Mouse (Mus musculus) liver, embryonic 15.5 days (tissue): ENCODE measurements around the gene Fbxl5. TPM values are rescaled to one million over a fixed set of nuclear protein-coding genes. Genes with fewer than 3 reads are reported as not detected.

ENCODE experiments used
- ATAC-seq: fragments of 200-750 bp; cut with Nextera tagmentation; 2 replicates; pipeline ENCODE4 v1.8.0; 2017; ENCODE audit warnings: moderate number of reproducible peaks, mild to moderate bottlenecking, moderate library complexity; ENCODE audit not compliant: insufficient read depth
- H3K27ac ChIP-seq: fragments of 300-500 bp; sonication (generic); replicated peaks from 2 replicates; pipeline ENCODE4 v1.5.1; 2015; ENCODE audit warnings: mild to moderate bottlenecking, inconsistent platforms
- H3K27me3 ChIP-seq: fragments of 300-500 bp; sonication (generic); 2 replicates; pipeline ENCODE4 v1.6.1; 2015; ENCODE audit warnings: mild to moderate bottlenecking, inconsistent platforms
- H3K36me3 ChIP-seq: fragments of 300-500 bp; sonication (generic); replicated peaks from 2 replicates; pipeline ENCODE4 v1.6.1; 2015; ENCODE audit warnings: moderate library complexity, mild to moderate bottlenecking, inconsistent platforms
- H3K4me1 ChIP-seq: fragments of 300-500 bp; sonication (generic); replicated peaks from 2 replicates; pipeline ENCODE4 v1.6.1; 2015; ENCODE audit warnings: inconsistent platforms
- H3K4me2 ChIP-seq: fragments of 300-500 bp; sonication (generic); 2 replicates; pipeline ENCODE4 v1.6.1; 2015; ENCODE audit warnings: moderate library complexity, mild to moderate bottlenecking, inconsistent platforms
- H3K4me3 ChIP-seq: fragments of 300-500 bp; sonication (generic); replicated peaks from 2 replicates; pipeline ENCODE4 v1.5.1; 2015; ENCODE audit warnings: mild to moderate bottlenecking, inconsistent platforms
- H3K9ac ChIP-seq: fragments of 300-500 bp; sonication (generic); 2 replicates; pipeline ENCODE4 v1.6.1; 2015; ENCODE audit warnings: moderate library complexity, mild to moderate bottlenecking, inconsistent platforms
- H3K9me3 ChIP-seq: fragments of 300-500 bp; sonication (generic); replicated peaks from 2 replicates; pipeline ENCODE4 v1.6.1; 2016; ENCODE audit warnings: inconsistent platforms
- WGBS: fragments of 180-500 bp; shearing (Covaris S2); methylation state at CpG from one replicate; pipeline ENCODE4 v1.1.7; 2015; ENCODE audit warnings: mixed read lengths; ENCODE audit not compliant: insufficient replicate concordance; 5-methylcytosine and 5-hydroxymethylcytosine counted together
- polyA plus RNA-seq: library from polyadenylated mRNA; unstranded; fragments of >200 nt; fragmentation: Nextera tagmentation; extraction: Ambion mirVana; gene quantifications from 2 replicates; pipeline ENCODE4 v1.2.1, GENCODE M21; 2015

Gene Fbxl5
- polyA plus RNA-seq, 1 experiment from 2014 or later, result 18.7 TPM

- no peaks in the 10 kb centered on the region for H3K27me3 ChIP-seq
- H3K4me3 ChIP-seq, result no peak overlapping the region
- 67% methylated on average over 8 of the region's 8 CpGs for WGBS
- H3K9ac ChIP-seq, result no peak overlapping the region
- no peak overlapping the region for H3K4me2 ChIP-seq
- no peaks in the 10 kb centered on the region for H3K4me1 ChIP-seq
- H3K27ac ChIP-seq, result no peak overlapping the region
- no peaks in the 10 kb centered on the region for H3K9me3 ChIP-seq
- H3K36me3 ChIP-seq, result no peaks in the 10 kb centered on the region
- ATAC-seq, result no peak
Observed at GRCm38 (mm10) chr5:43732381-43732780, 89.1 kb downstream of the Fbxl5 start.

GRCm38 (mm10) chr5:43728375-43729165, 92.9 kb downstream of the Fbxl5 start:
- H3K4me1 ChIP-seq, result no peaks in the 10 kb centered on the region
- no peak for ATAC-seq
- H3K27ac ChIP-seq, result no peak overlapping the region
- WGBS, result 62% methylated on average over 11 of the region's 11 CpGs
- no peaks in the 10 kb centered on the region for H3K36me3 ChIP-seq
- H3K27me3 ChIP-seq, result no peaks in the 10 kb centered on the region
- no peak overlapping the region for H3K4me2 ChIP-seq
- no peaks in the 10 kb centered on the region for H3K9me3 ChIP-seq
- no peak overlapping the region for H3K9ac ChIP-seq
- H3K4me3 ChIP-seq, result no peak overlapping the region

- H3K9ac ChIP-seq, result no peak overlapping the region
- no peaks in the 10 kb centered on the region for H3K4me1 ChIP-seq
- 78% methylated on average over 7 of the region's 7 CpGs for WGBS
- no peak overlapping the region for H3K27ac ChIP-seq
- H3K4me2 ChIP-seq, result no peak overlapping the region
- no peak overlapping the region for H3K4me3 ChIP-seq
- H3K9me3 ChIP-seq, result no peaks in the 10 kb centered on the region
- H3K27me3 ChIP-seq, result no peaks in the 10 kb centered on the region
- no peak for ATAC-seq
- H3K36me3 ChIP-seq, result no peaks in the 10 kb centered on the region
Observed at GRCm38 (mm10) chr5:43723830-43724229, 97.6 kb downstream of the Fbxl5 start.

- H3K4me2 ChIP-seq, result no peak overlapping the region
- no peak for ATAC-seq
- no peaks in the 10 kb centered on the region for H3K27me3 ChIP-seq
- H3K9me3 ChIP-seq, result no peaks in the 10 kb centered on the region
- H3K36me3 ChIP-seq, result no peaks in the 10 kb centered on the region
- 64% methylated on average over 6 of the region's 6 CpGs for WGBS
- H3K4me3 ChIP-seq, result no peak overlapping the region
- H3K27ac ChIP-seq, result no peak overlapping the region
- no peak overlapping the region for H3K9ac ChIP-seq
- H3K4me1 ChIP-seq, result no peaks in the 10 kb centered on the region
Observed at GRCm38 (mm10) chr5:43722452-43722783, 99.0 kb downstream of the Fbxl5 start.

GRCm38 (mm10) chr5:43721538-43722451, 99.6 kb downstream of the Fbxl5 start:
- H3K4me3 ChIP-seq, result no peak overlapping the region
- no peaks in the 10 kb centered on the region for H3K36me3 ChIP-seq
- H3K27me3 ChIP-seq, result no peaks in the 10 kb centered on the region
- H3K9me3 ChIP-seq, result no peaks in the 10 kb centered on the region
- no peaks in the 10 kb centered on the region for H3K4me1 ChIP-seq
- H3K27ac ChIP-seq, result no peak overlapping the region
- ATAC-seq, result no peak
- no peak overlapping the region for H3K9ac ChIP-seq
- 58% methylated on average over 5 of the region's 5 CpGs for whole genome bisulfite sequencing
- no peak overlapping the region for H3K4me2 ChIP-seq

- no peak overlapping the region for H3K4me2 ChIP-seq
- no peaks in the 10 kb centered on the region for H3K27me3 ChIP-seq
- no peaks in the 10 kb centered on the region for H3K36me3 ChIP-seq
- no peaks in the 10 kb centered on the region for H3K4me1 ChIP-seq
- H3K9ac ChIP-seq, result no peak overlapping the region
- no peak for ATAC-seq
- no peak overlapping the region for H3K4me3 ChIP-seq
- H3K27ac ChIP-seq, result no peak overlapping the region
- no peaks in the 10 kb centered on the region for H3K9me3 ChIP-seq
Observed at GRCm38 (mm10) chr5:43699240-43699639, 122.2 kb downstream of the Fbxl5 start.

GRCm38 (mm10) chr5:43697133-43697532, 124.3 kb downstream of the Fbxl5 start:
- H3K9me3 ChIP-seq, result no peaks in the 10 kb centered on the region
- 67% methylated on average over 3 of the region's 3 CpGs for WGBS
- ATAC-seq, result no peak

More at GRCm38 (mm10) chr5:43697133-43697532, 124.3 kb downstream of the Fbxl5 start:
- Histone ChIP-seq H3K4me2 (no peak overlapping the region), H3K4me3 (no peak overlapping the region), H3K27me3 (no peaks in the 10 kb centered on the region), H3K4me1 (no peaks in the 10 kb centered on the region), H3K27ac (no peak overlapping the region), H3K9ac (no peak overlapping the region), H3K36me3 (no peaks in the 10 kb centered on the region)

Other genes with a start within 250 kb of the Fbxl5 start
- 1.3 and 1.6 TPM in 2 replicates for gene Cc2d2a, start 159.3 kb downstream of the Fbxl5 start, polyA plus RNA-seq
- 1.5 and 1.8 TPM in 2 replicates for gene Bst1, start 2.8 kb downstream of the Fbxl5 start, polyA plus RNA-seq
- gene Cd38, start 46.9 kb upstream of the Fbxl5 start, polyA plus RNA-seq, result 13.2 and 14.7 TPM in 2 replicates
- 0.28 and 0.62 TPM in 2 replicates for gene Gm7879, start 91.5 kb upstream of the Fbxl5 start, polyA plus RNA-seq
- gene Fgfbp1, start 160.1 kb upstream of the Fbxl5 start, polyA plus RNA-seq, result 0.44 and 0.91 TPM in 2 replicates